Mouse (Mus musculus): Measurements from ENCODE around the gene Dalrd3. TPM values are rescaled to one million over a fixed set of nuclear protein-coding genes. Genes with fewer than 3 reads are reported as not detected.
"Not testable (repeated sequence)": the region's sequence is repeated elsewhere in the genome, so short reads cannot be mapped to it uniquely, and the experiment has no call there.

Dalrd3 gene
- polyA plus RNA-seq, 1 experiment: 504 TPM

GRCm38 (mm10) chr9:108594354-108594753 is 24.7 kb downstream of the Dalrd3 start:
- 93% methylated on average over 3 of the region's 3 CpGs for WGBS
- Histone ChIP-seq H3K4me3 (ENCODE audit: control insufficient read depth, insufficient read depth, low read length) (no peak overlapping the region), H3K4me1 (replicated peaks; ENCODE audit: control insufficient read depth, insufficient read depth, low read length) (peaks cover 7% of the 10 kb centered on the region), H3K27ac (ENCODE audit: control insufficient read depth, insufficient read depth, low read length) (no peak overlapping the region), H3K36me3 (ENCODE audit: control insufficient read depth, insufficient read depth, low read length) (no peaks in the 10 kb centered on the region), H3K27me3 (ENCODE audit: control insufficient read depth, insufficient read depth, low read length) (no peaks in the 10 kb centered on the region)
- TF ChIP-seq POLR2A (IDR thresholded peaks at IDR 0.05; ENCODE audit: control insufficient read depth, extremely low read depth, insufficient read depth, low read length, poor library complexity): no peak
- TF ChIP-seq CTCF (IDR thresholded peaks at IDR 0.05; ENCODE audit: borderline replicate concordance, control insufficient read depth, extremely low read depth, insufficient read depth, low read length, poor library complexity): no peak
- DNase-seq: no peak

- Histone ChIP-seq H3K36me3 (ENCODE audit: control insufficient read depth, insufficient read depth, low read length) (no peaks in the 10 kb centered on the region), H3K27me3 (ENCODE audit: control insufficient read depth, insufficient read depth, low read length) (no peaks in the 10 kb centered on the region), H3K4me1 (replicated peaks; ENCODE audit: control insufficient read depth, insufficient read depth, low read length) (peaks cover 7% of the 10 kb centered on the region), H3K4me3 (ENCODE audit: control insufficient read depth, insufficient read depth, low read length) (peak within 1 kb of the TSS; percentile 78), H3K27ac (ENCODE audit: control insufficient read depth, insufficient read depth, low read length) (no peak within 1 kb of the TSS)
- WGBS: 6% methylated on average over 69 of the region's 69 CpGs
- peak; percentile 54 for DNase-seq
- 0 out of 2 replicates have a peak, but pooled peaks have one; percentile 22 for TF ChIP-seq CTCF (IDR thresholded peaks at IDR 0.05; ENCODE audit: borderline replicate concordance, control insufficient read depth, extremely low read depth, insufficient read depth, low read length, poor library complexity)
- no peak for TF ChIP-seq POLR2A (IDR thresholded peaks at IDR 0.05; ENCODE audit: control insufficient read depth, extremely low read depth, insufficient read depth, low read length, poor library complexity)
Observed at GRCm38 (mm10) chr9:108596998-108597764, 27.5 kb downstream of the Dalrd3 start, which contains the start of gene P4htm. Gene P4htm, minus strand, starts transcription at chr9:108597667.

- DNase-seq: no peak
- peaks cover 7% of the 10 kb centered on the region for H3K4me1 ChIP-seq (replicated peaks; ENCODE audit: control insufficient read depth, insufficient read depth, low read length)
- H3K27ac ChIP-seq (ENCODE audit: control insufficient read depth, insufficient read depth, low read length): no peak overlapping the region
- no peaks in the 10 kb centered on the region for H3K27me3 ChIP-seq (ENCODE audit: control insufficient read depth, insufficient read depth, low read length)
- H3K36me3 ChIP-seq (ENCODE audit: control insufficient read depth, insufficient read depth, low read length): peaks cover 8% of the 10 kb centered on the region
- TF ChIP-seq CTCF (IDR thresholded peaks at IDR 0.05; ENCODE audit: borderline replicate concordance, control insufficient read depth, extremely low read depth, insufficient read depth, low read length, poor library complexity) (no peak), POLR2A (IDR thresholded peaks at IDR 0.05; ENCODE audit: control insufficient read depth, extremely low read depth, insufficient read depth, low read length, poor library complexity) (no peak)
- H3K4me3 ChIP-seq (ENCODE audit: control insufficient read depth, insufficient read depth, low read length): no peak overlapping the region
- WGBS: 80% methylated on average over 4 of the region's 4 CpGs
Observed at GRCm38 (mm10) chr9:108599021-108599566, 29.4 kb downstream of the Dalrd3 start.

- TF ChIP-seq POLR2A (IDR thresholded peaks at IDR 0.05; ENCODE audit: control insufficient read depth, extremely low read depth, insufficient read depth, low read length, poor library complexity) (no peak), CTCF (IDR thresholded peaks at IDR 0.05; ENCODE audit: borderline replicate concordance, control insufficient read depth, extremely low read depth, insufficient read depth, low read length, poor library complexity) (no peak)
- peaks cover 7% of the 10 kb centered on the region for H3K4me1 ChIP-seq (replicated peaks; ENCODE audit: control insufficient read depth, insufficient read depth, low read length)
- 93% methylated on average over 2 of the region's 2 CpGs for WGBS
- peaks cover 16% of the 10 kb centered on the region for H3K36me3 ChIP-seq (ENCODE audit: control insufficient read depth, insufficient read depth, low read length)
- no peak overlapping the region for H3K27ac ChIP-seq (ENCODE audit: control insufficient read depth, insufficient read depth, low read length)
- no peak for DNase-seq
- H3K4me3 ChIP-seq (ENCODE audit: control insufficient read depth, insufficient read depth, low read length): no peak overlapping the region
- no peaks in the 10 kb centered on the region for H3K27me3 ChIP-seq (ENCODE audit: control insufficient read depth, insufficient read depth, low read length)
Observed at GRCm38 (mm10) chr9:108600011-108600410, 30.3 kb downstream of the Dalrd3 start.

- Histone ChIP-seq H3K27ac (ENCODE audit: control insufficient read depth, insufficient read depth, low read length) (no peak overlapping the region), H3K4me1 (replicated peaks; ENCODE audit: control insufficient read depth, insufficient read depth, low read length) (peaks cover 4% of the 10 kb centered on the region), H3K27me3 (ENCODE audit: control insufficient read depth, insufficient read depth, low read length) (no peaks in the 10 kb centered on the region), H3K4me3 (ENCODE audit: control insufficient read depth, insufficient read depth, low read length) (no peak overlapping the region), H3K36me3 (ENCODE audit: control insufficient read depth, insufficient read depth, low read length) (peaks cover 33% of the 10 kb centered on the region)
- TF ChIP-seq POLR2A (IDR thresholded peaks at IDR 0.05; ENCODE audit: control insufficient read depth, extremely low read depth, insufficient read depth, low read length, poor library complexity): no peak
- no peak for TF ChIP-seq CTCF (IDR thresholded peaks at IDR 0.05; ENCODE audit: borderline replicate concordance, control insufficient read depth, extremely low read depth, insufficient read depth, low read length, poor library complexity)
- no peak for DNase-seq
- 93% methylated on average over 4 of the region's 4 CpGs for WGBS
Observed at GRCm38 (mm10) chr9:108601986-108602385, 32.3 kb downstream of the Dalrd3 start.

GRCm38 (mm10) chr9:108607929-108608328 is 38.2 kb downstream of the Dalrd3 start:
- not testable (repeated sequence) for H3K27me3 ChIP-seq (ENCODE audit: control insufficient read depth, insufficient read depth, low read length)

More at GRCm38 (mm10) chr9:108607929-108608328, 38.2 kb downstream of the Dalrd3 start:
- H3K27ac ChIP-seq (ENCODE audit: control insufficient read depth, insufficient read depth, low read length); H3K4me1 ChIP-seq (replicated peaks; ENCODE audit: control insufficient read depth, insufficient read depth, low read length); DNase-seq; H3K4me3 ChIP-seq (ENCODE audit: control insufficient read depth, insufficient read depth, low read length): not testable (repeated sequence)
- 72% methylated on average over 5 of the region's 5 CpGs for WGBS
- peaks cover 92% of the 10 kb centered on the region for H3K36me3 ChIP-seq (ENCODE audit: control insufficient read depth, insufficient read depth, low read length)
